Mouse (Mus musculus) embryo, embryonic 10.5 days (tissue): ENCODE data around the gene Actl11.

Experiments
- DNase-seq: peaks from one replicate; pipeline ENCODE4 v3.0.0-alpha.2; 2015; ENCODE audit warnings: low spot score

The Actl11 gene

GRCm38 (mm10) chr9:107928169-107928568, at the start of gene Actl11:
TSS of gene Actl11 (plus strand) at chr9:107928469.
- DNase-seq = no peak

GRCm38 (mm10) chr9:107880411-107880810, 47.9 kb upstream of the Actl11 start:
- no peak for DNase-seq

DNA sequence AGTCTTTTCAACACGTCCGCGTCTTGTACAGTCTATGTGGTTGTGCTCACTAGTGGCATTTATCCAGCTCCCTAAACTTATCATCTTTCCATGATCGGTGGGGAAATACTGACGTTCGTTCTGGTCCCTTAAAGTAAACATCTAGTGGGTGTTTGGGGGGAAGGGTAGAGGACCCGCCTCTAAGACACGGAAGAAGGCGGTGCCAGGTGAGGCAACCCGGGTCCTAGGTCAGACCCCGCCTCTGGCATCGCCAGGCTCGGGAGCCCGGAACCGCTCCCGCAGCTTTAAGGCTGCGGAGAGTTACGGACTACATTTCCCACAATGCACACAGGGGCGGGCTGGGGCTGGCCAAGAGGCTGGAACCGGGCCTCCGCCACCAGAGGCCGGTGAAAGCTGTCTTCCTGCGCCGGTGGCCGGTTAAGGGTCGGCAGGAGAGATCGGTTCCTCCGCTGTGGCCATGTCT, 40.4 kb upstream of the Actl11 start, which contains the start of gene Mon1a:
Gene Mon1a, plus strand, starts transcription at position 348 of the 463 bp plus-strand sequence.
- peak; percentile 92 for DNase-seq

DNA sequence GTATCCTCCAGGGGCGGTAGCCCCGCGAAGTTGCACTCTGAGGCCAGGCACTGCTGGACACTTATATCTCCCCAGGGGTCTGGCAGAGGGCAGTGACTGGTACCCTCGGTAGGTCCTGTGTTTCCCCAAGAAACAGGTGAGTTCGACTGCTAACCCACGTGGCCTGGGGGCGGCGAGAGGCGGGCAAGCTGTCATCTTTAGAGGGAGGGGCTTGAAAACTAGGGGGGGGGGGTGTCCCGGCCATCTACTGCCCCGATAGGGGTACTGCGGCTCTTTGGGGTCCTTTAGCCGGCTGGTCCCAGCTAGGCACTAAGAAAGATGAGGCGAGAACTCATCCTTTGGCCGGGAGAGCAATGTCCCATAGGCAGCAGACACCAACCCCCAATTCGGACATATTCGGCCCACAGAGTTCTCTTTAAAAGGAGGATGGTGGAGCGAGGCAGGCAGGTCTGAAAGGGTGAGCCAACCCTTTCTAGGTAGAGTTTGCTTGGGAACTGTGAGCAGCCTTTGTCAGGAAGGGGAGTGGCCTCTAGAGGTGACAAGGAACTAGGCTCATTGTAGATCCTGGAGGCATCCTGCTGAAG, 39.9 kb upstream of the Actl11 start:
- DNase-seq = peak; percentile 48

- DNase-seq = no peak
Observed at GRCm38 (mm10) chr9:107890260-107890659, 38.0 kb upstream of the Actl11 start.

- DNase-seq = no peak
Observed at GRCm38 (mm10) chr9:107891023-107891422, 37.2 kb upstream of the Actl11 start.

DNA sequence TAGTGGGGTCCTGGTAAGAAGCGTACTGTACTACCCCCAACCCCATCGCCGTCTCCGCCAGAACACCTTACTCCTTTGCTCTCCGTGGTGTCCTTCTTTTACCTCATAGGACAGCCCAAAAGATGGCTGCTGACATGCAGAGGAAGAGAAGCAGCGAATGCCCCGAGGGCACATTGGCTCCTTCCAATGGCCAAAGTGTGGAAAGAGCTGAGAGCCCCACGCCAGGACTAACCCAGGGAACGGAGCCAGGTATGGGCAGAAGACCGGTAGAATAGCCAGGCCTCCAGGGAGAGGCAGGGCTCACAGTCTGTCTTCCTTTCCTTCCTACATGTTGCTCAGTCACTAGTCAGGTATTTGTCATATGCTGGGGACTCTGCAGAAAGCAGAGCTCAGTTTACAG, 29.7 kb upstream of the Actl11 start:
- DNase-seq = no peak

DNA sequence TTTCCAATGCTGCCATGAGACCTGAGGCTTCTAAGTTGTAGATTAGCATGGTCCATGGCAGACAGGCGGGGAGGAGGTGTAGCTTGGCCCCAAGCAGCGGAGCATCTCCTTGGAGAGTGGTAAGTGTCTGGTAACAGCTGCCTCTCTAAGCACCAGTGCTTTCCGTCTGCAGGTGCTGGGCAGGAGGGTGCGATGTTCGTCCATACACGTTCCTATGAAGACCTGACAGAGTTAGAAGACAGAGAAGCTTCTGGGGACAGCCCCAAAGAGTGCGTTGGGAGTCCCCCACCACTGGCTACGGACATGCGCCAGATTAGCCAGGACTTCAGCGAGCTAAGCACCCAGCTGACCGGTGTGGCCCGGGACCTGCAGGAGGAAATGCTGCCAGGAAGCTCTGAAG, 28.4 kb upstream of the Actl11 start:
- DNase-seq = no peak

DNA sequence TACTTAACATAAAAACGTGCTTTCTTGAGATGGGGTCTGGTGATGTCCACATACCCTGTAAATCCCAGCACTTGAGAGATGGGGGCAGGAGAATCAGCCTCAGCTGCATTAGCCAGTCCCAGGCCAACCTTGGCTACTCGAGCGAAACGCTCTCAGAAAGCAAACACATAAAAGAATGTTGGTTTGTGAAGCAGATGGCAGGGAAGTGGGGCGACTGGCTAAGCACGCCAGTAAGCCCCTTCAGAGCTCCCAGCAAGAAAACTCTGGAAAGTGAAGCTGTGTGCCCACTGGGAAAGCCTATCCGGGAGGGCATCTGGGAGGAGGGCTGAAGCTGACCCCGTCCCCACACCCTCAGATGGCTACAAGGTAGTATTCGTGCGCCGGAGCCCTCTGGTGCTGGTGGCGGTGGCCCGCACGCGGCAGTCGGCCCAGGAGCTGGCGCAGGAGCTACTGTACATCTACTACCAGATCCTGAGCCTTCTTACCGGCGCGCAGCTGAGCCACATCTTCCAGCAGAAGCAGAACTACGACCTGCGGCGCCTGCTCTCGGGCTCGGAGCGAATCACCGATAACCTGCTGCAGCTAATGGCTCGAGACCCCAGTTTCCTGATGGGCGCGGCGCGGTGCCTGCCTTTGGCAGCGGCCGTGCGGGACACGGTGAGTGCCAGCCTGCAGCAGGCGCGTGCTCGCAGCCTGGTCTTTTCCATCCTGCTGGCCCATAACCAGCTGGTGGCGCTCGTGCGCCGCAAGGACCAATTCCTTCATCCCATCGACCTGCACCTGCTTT, 27.2 kb upstream of the Actl11 start:
- peak; percentile 89 for DNase-seq

- no peak for DNase-seq
Observed at GRCm38 (mm10) chr9:107901627-107901914, 26.7 kb upstream of the Actl11 start.

DNA sequence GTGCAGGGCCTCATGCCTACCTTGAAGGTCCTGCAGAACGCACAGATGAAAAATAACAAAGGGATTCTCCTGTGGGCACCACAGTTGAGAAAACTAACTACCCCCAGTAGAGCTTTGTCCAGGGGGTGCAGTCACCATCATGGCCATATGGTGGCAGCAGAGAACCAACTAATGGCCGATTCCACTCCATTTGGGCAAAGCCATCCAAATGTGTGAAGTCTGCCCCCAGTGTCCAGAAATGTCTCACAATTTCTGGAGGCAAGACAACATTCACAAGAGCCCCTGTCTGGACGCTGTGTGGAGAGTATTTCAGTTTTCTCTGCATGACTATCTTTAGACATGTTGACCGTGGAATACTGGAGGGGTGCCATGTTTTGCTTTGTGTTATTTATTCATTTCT, 23.5 kb upstream of the Actl11 start:
- peak; percentile 96 for DNase-seq

DNA sequence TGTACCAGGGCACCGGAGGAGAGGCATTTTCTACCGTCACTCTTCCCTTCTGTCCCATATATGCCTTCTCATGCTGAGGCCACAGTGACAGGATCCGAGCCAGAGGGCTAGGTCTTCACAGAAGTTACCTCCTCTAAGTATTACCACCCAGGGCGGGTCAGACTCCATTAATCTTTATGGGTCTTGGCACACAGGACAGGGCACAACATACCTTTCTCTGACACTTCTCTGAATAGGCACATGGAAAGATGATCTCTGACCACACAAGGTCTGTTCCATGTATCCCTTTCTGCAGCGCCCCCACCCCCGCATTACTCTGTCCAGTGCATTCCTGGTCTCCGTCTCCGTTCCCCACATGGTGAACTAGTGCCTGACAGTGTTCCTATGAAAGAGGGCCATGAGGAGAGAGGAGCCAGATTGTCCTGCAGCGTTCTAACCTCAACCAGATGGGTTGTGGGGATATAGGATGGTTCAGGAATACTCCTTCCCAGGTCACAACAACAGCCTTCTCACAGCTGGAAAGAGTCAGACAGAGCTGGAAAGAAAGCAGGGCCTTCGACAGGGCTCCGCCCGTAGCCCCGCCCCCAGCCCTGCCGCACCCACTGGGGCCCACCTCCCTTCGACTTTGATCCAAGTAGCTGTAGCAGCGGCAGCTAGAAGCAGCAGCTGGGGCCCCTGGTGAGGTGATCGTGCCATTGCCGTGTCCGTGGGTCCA, 21.9 kb upstream of the Actl11 start, which contains the start of gene Mst1r:
Gene Mst1r, plus strand, starts transcription at position 622 of the 715 bp plus-strand sequence.
- DNase-seq = peak; percentile 80

DNA sequence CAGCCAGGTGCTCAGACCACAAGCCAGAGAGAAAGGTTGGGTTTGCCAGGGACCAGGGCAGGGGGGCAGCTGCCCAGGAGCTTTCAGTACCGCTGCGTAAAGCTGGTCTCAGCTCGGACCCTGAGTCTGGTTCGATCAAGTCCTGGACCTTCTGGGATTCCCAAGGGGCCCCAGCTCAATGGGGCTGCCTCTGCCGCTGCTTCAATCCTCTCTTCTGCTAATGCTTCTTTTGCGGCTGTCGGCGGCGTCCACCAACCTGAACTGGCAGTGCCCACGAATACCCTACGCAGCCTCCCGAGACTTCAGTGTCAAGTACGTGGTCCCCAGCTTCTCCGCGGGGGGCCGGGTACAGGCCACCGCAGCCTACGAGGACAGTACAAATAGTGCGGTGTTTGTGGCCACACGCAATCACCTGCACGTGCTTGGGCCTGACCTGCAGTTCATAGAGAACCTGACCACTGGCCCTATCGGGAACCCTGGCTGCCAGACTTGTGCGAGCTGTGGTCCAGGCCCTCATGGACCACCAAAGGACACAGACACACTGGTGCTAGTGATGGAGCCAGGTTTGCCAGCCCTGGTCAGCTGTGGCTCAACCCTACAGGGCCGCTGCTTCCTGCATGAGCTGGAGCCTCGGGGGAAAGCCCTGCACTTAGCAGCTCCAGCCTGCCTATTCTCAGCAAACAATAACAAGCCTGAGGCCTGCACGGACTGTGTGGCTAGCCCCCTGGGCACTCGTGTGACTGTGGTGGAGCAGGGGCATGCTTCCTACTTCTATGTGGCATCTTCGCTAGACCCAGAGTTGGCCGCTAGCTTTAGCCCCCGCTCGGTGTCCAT, 21.1 kb upstream of the Actl11 start:
- DNase-seq = no peak

GRCm38 (mm10) chr9:107907801-107908120, 20.5 kb upstream of the Actl11 start:
- no peak for DNase-seq

- peak; percentile 5 for DNase-seq
Observed at GRCm38 (mm10) chr9:107908410-107909158, 19.7 kb upstream of the Actl11 start.

DNA sequence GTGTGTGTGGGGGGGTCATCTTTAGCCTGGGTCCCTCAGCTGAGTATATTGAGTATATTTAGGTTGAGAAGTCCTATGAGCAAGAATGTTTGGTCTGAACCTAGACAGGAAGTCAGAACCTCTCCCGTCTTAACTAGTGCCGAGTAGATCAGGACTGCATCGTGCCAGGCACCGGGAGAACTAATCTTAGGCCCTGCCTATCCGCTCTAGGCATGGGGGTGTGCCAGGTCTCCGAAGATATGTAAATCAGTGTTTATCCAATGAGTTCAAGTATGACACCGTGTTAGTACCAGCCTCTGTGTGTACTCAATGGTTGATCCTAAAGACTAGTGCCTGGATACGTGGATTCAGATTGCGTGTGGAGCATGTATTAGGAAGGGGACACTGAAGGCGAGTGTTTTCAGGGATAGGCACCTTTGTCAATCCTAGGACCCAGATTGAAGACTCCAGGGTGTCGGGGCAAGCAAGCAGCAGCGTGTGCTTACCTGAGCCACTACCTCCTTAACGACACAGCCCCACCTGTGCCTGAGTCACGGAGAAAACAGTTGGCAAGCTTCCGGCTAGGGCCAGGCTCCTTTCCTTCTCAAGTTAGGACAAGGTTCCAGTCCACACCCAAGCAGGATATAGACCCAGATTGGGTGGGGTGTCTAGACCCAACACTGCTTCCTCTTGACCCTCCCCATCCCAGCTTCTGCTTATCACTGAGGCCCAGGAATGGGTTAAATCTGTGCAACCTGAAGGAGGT, 18.1 kb upstream of the Actl11 start:
- DNase-seq = no peak

DNA sequence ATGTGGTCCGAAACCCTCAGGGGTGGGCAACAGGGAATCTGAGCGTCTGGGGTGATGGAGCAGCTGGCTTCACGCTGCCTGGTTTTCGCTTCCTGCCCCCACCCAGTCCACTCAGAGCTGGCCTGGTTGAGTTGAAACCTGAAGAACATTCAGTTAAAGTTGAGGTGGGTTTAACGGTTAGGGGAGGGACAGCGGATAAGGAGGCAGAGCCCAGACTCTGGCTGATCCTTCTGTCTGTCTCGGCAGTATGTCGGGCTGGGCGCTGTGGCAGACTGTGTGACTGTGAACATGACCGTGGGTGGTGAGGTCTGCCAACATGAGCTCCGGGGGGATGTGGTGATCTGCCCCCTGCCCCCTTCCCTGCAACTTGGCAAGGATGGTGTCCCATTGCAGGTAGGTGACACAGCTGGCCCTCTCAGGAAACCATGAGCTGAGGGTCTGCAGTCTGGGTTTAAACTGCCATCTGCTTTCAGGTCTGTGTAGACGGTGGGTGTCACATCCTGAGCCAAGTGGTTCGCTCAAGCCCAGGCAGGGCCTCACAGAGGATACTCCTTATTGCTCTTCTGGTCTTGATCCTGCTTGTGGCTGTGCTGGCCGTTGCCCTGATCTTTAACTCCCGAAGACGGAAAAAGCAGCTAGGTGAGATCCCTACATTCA, 13.4 kb upstream of the Actl11 start:
- DNase-seq = no peak

- DNase-seq = peak; percentile 73
Observed at GRCm38 (mm10) chr9:107917895-107918608, 10.2 kb upstream of the Actl11 start.

GRCm38 (mm10) chr9:107918884-107919283, 9.4 kb upstream of the Actl11 start:
- DNase-seq = no peak

DNA sequence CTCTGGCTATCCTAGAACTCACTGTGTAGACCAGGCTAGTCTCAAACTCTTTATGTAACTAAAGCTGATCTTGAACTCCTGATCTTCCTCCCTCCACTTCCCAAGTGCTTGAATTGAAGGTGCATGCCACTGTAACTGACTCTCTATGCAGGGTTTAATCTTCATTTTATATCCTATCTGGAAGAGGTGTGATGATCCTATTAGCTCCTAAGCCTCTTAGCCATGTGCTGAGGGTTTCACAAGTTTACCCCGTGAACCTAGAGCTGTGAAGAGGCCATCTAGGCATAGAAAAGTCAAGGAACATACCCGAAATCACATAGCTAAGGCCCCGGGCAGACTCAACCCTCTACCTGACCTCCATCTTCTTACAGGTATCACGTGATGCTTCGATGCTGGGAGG, 8.8 kb upstream of the Actl11 start:
- DNase-seq = no peak
